Mouse (Mus musculus) liver, adult 2 months (tissue): ENCODE measurements around the gene Plvap.

ENCODE experiments used
- CTCF ChIP-seq: fragments of 200-500 bp; IDR thresholded peaks from 2 replicates; pipeline ENCODE4 v1.5.1; 2011; ENCODE audit warnings: low read depth, low read length, control low read depth
- POLR2A ChIP-seq: fragments of 200-500 bp; IDR thresholded peaks from 2 replicates; pipeline ENCODE4 v1.6.1; 2011; ENCODE audit warnings: low read length, control low read depth; ENCODE audit not compliant: insufficient read depth; ENCODE audit errors: extremely low read depth

DNA sequence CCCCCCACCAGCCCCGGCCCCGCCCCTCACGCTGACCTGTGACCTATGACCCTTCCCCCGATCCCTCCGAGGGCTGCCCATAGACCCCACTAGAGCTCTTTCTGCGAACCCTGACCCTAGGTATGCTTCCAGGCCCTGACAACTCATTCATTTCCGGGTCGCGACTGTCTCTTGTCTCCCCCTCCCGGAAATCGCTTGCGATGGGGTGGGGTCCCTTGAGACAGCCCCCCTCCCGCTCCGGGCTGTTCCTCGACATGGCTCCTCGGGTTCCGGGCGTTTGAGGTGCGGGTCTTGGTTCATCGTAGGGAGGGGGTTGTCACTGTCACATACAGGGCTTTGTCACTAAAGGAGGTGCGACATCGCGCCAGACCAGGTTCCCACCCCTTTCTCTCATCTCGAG, 42.1 kb downstream of the Plvap start:
- TF ChIP-seq CTCF (no peak), POLR2A (no peak)
